Mouse (Mus musculus): ENCODE measurements around the gene Wdr18. TPM values are rescaled to one million over a fixed set of nuclear protein-coding genes. Genes with fewer than 3 reads are reported as not detected.

The Wdr18 gene
- polyA plus RNA-seq, 1 experiment from 2014 or later = 80.2 TPM

GRCm38 (mm10) chr10:79976071-79976721 is 16.2 kb downstream of the Wdr18 start:
- H3K4me1 ChIP-seq = 0 out of 2 replicates have a peak, but pooled peaks cover 4% of the 10 kb centered on the region
- no peaks in the 10 kb centered on the region for H3K9me3 ChIP-seq (replicated peaks)
- 84% methylated on average over 28 of the region's 28 CpGs for WGBS
- peaks cover 24% of the 10 kb centered on the region for H3K27me3 ChIP-seq
- no peak overlapping the region for H3K4me3 ChIP-seq
- H3K9ac ChIP-seq = no peak overlapping the region
- no peak for ATAC-seq
- no peak overlapping the region for H3K27ac ChIP-seq
- no peak overlapping the region for H3K4me2 ChIP-seq
- H3K36me3 ChIP-seq (ENCODE audit: poor library complexity, severe bottlenecking) = peaks cover 66% of the 10 kb centered on the region

- Histone ChIP-seq H3K27me3 (peaks cover 19% of the 10 kb centered on the region), H3K9ac (no peak overlapping the region), H3K36me3 (ENCODE audit: poor library complexity, severe bottlenecking) (peaks cover 67% of the 10 kb centered on the region), H3K4me3 (no peak overlapping the region), H3K4me2 (no peak overlapping the region), H3K4me1 (peaks cover 9% of the 10 kb centered on the region; the same call in 1 of the 2 replicates), H3K9me3 (replicated peaks) (no peaks in the 10 kb centered on the region), H3K27ac (no peak overlapping the region)
- ATAC-seq = no peak
- WGBS = 78% methylated on average over 35 of the region's 36 CpGs
Measured at GRCm38 (mm10) chr10:79976722-79977107, 16.8 kb downstream of the Wdr18 start.

GRCm38 (mm10) chr10:79977324-79977723 is 17.4 kb downstream of the Wdr18 start:
- ATAC-seq = no peak
- no peak overlapping the region for H3K9ac ChIP-seq
- 87% methylated on average over 27 of the region's 28 CpGs for WGBS
- H3K4me1 ChIP-seq = peaks cover 13% of the 10 kb centered on the region
- peaks cover 67% of the 10 kb centered on the region for H3K36me3 ChIP-seq (ENCODE audit: poor library complexity, severe bottlenecking)
- no peak overlapping the region for H3K4me3 ChIP-seq
- H3K27me3 ChIP-seq = peaks cover 12% of the 10 kb centered on the region
- no peak overlapping the region for H3K27ac ChIP-seq
- H3K9me3 ChIP-seq (replicated peaks) = no peaks in the 10 kb centered on the region
- H3K4me2 ChIP-seq = no peak overlapping the region

- Histone ChIP-seq H3K27ac (no peak overlapping the region), H3K36me3 (ENCODE audit: poor library complexity, severe bottlenecking) (peaks cover 67% of the 10 kb centered on the region), H3K4me2 (no peak overlapping the region), H3K4me3 (no peak overlapping the region), H3K4me1 (peaks cover 20% of the 10 kb centered on the region), H3K9me3 (replicated peaks) (no peaks in the 10 kb centered on the region), H3K27me3 (peaks cover 7% of the 10 kb centered on the region), H3K9ac (no peak overlapping the region)
- no peak for ATAC-seq
- 95% methylated on average over 21 of the region's 21 CpGs for WGBS
Measured at GRCm38 (mm10) chr10:79978061-79978460, 18.1 kb downstream of the Wdr18 start.

GRCm38 (mm10) chr10:79979401-79980155 is 19.6 kb downstream of the Wdr18 start:
- ATAC-seq = no peak
- Histone ChIP-seq H3K36me3 (ENCODE audit: poor library complexity, severe bottlenecking) (peaks cover 56% of the 10 kb centered on the region), H3K9ac (no peak overlapping the region), H3K4me2 (no peak overlapping the region), H3K27ac (no peak overlapping the region), H3K9me3 (replicated peaks) (no peaks in the 10 kb centered on the region), H3K4me1 (peaks cover 26% of the 10 kb centered on the region), H3K27me3 (no peaks in the 10 kb centered on the region), H3K4me3 (no peak overlapping the region)
- 91% methylated on average over 22 of the region's 22 CpGs for WGBS

GRCm38 (mm10) chr10:79983205-79983604 is 23.3 kb downstream of the Wdr18 start:
- peak overlapping the region; percentile 90 for H3K9ac ChIP-seq
- peaks cover 19% of the 10 kb centered on the region for H3K36me3 ChIP-seq (ENCODE audit: poor library complexity, severe bottlenecking)
- H3K4me2 ChIP-seq = peak overlapping the region; percentile 86
- no peak for ATAC-seq
- peak overlapping the region; percentile 80 for H3K4me3 ChIP-seq
- H3K27me3 ChIP-seq = peaks cover 18% of the 10 kb centered on the region
- WGBS = 75% methylated on average over 5 of the region's 5 CpGs
- H3K27ac ChIP-seq = peak overlapping the region; percentile 96
- no peaks in the 10 kb centered on the region for H3K9me3 ChIP-seq (replicated peaks)
- peaks cover 44% of the 10 kb centered on the region for H3K4me1 ChIP-seq

GRCm38 (mm10) chr10:79983670-79984069 is 23.7 kb downstream of the Wdr18 start:
- Histone ChIP-seq H3K4me2 (peak overlapping the region; percentile 86), H3K27ac (peak overlapping the region; percentile 96), H3K9ac (peak overlapping the region; percentile 90), H3K36me3 (ENCODE audit: poor library complexity, severe bottlenecking) (peaks cover 15% of the 10 kb centered on the region), H3K9me3 (replicated peaks) (no peaks in the 10 kb centered on the region), H3K4me3 (peak overlapping the region; percentile 80), H3K4me1 (peaks cover 48% of the 10 kb centered on the region), H3K27me3 (peaks cover 23% of the 10 kb centered on the region)
- no peak for ATAC-seq
- 1% methylated on average over 21 of the region's 21 CpGs for WGBS

GRCm38 (mm10) chr10:79984195-79984816 is 24.4 kb downstream of the Wdr18 start, which contains the start of gene Tmem259:
Gene Tmem259, minus strand, starts transcription at chr10:79984330.
- H3K36me3 ChIP-seq (ENCODE audit: poor library complexity, severe bottlenecking) = peaks cover 8% of the 10 kb centered on the region
- H3K9me3 ChIP-seq (replicated peaks) = no peaks in the 10 kb centered on the region
- H3K9ac ChIP-seq = peak within 1 kb of the TSS; percentile 90
- peak within 1 kb of the TSS; percentile 86 for H3K4me2 ChIP-seq
- H3K27me3 ChIP-seq = peaks cover 29% of the 10 kb centered on the region
- peak within 1 kb of the TSS; percentile 96 for H3K27ac ChIP-seq
- peak; percentile 81 for ATAC-seq
- WGBS = under 1% methylated on average over 33 of the region's 49 CpGs
- peak within 1 kb of the TSS; percentile 80 for H3K4me3 ChIP-seq
- peaks cover 48% of the 10 kb centered on the region for H3K4me1 ChIP-seq

GRCm38 (mm10) chr10:79984871-79985270 is 24.9 kb downstream of the Wdr18 start:
- H3K27ac ChIP-seq = peak overlapping the region; percentile 96
- peak overlapping the region; percentile 80 for H3K4me3 ChIP-seq
- H3K9ac ChIP-seq = peak overlapping the region; percentile 90
- peak; percentile 96 for ATAC-seq
- peak overlapping the region; percentile 86 for H3K4me2 ChIP-seq
- H3K9me3 ChIP-seq (replicated peaks) = no peaks in the 10 kb centered on the region
- peaks cover 35% of the 10 kb centered on the region for H3K27me3 ChIP-seq
- peaks cover 48% of the 10 kb centered on the region for H3K4me1 ChIP-seq
- peaks cover 6% of the 10 kb centered on the region; the same call in 1 of the 2 replicates for H3K36me3 ChIP-seq (ENCODE audit: poor library complexity, severe bottlenecking)
- WGBS = under 1% methylated on average over 22 of the region's 22 CpGs

- 0 out of 2 replicates have a peak, but pooled peaks have one; percentile 11 for ATAC-seq
- H3K4me1 ChIP-seq = peaks cover 48% of the 10 kb centered on the region
Measured at GRCm38 (mm10) chr10:79985334-79986231, 25.6 kb downstream of the Wdr18 start.

GRCm38 (mm10) chr10:79986232-79986878 is 26.4 kb downstream of the Wdr18 start:
- no peaks in the 10 kb centered on the region for H3K36me3 ChIP-seq (ENCODE audit: poor library complexity, severe bottlenecking)
- ATAC-seq = no peak
- peak overlapping the region; percentile 86 for H3K4me2 ChIP-seq
- H3K9me3 ChIP-seq (replicated peaks) = peaks cover 7% of the 10 kb centered on the region
- peak overlapping the region; percentile 90 for H3K9ac ChIP-seq
- 45% methylated on average over 6 of the region's 6 CpGs for WGBS
- H3K4me1 ChIP-seq = peaks cover 42% of the 10 kb centered on the region
- peak overlapping the region; percentile 96; the same call in 1 of the 2 replicates for H3K27ac ChIP-seq
- H3K27me3 ChIP-seq = peaks cover 48% of the 10 kb centered on the region
- H3K4me3 ChIP-seq = peak overlapping the region; percentile 80

More at GRCm38 (mm10) chr10:79985334-79986231, 25.6 kb downstream of the Wdr18 start:
- H3K4me3 ChIP-seq = peak overlapping the region; percentile 80
- H3K36me3 ChIP-seq (ENCODE audit: poor library complexity, severe bottlenecking) = 0 out of 2 replicates have a peak, but pooled peaks cover 6% of the 10 kb centered on the region
- peak overlapping the region; percentile 90 for H3K9ac ChIP-seq
- H3K27ac ChIP-seq = peak overlapping the region; percentile 96
- 5% methylated on average over 35 of the region's 35 CpGs for WGBS
- H3K9me3 ChIP-seq (replicated peaks) = no peaks in the 10 kb centered on the region
- peak overlapping the region; percentile 86 for H3K4me2 ChIP-seq
- peaks cover 40% of the 10 kb centered on the region for H3K27me3 ChIP-seq
